Mouse (Mus musculus) layer of hippocampus, adult 18-20 months (tissue): ENCODE data around the gene Gm16181. TPM values are rescaled to one million over a fixed set of nuclear protein-coding genes. Genes with fewer than 3 reads are reported as not detected.

Experiments
- DNase-seq, 2 experiments: peaks; one replicate each; pipeline ENCODE4 v3.0.0; 2022; ENCODE audit warnings: low spot score in 2 of 2
- microRNA-seq, 2 experiments: library from miRNA; unstranded; fragments of <30 nt; microRNA quantifications; one replicate each; pipeline ENCODE4 v1.2.0; 2021
- total RNA-seq, 2 experiments: library from RNA; stranded (reverse); gene quantifications; 2 replicates each; pipeline ENCODE4 v1.2.3; 2021

Gm16181 gene
- total RNA-seq, 2 experiments from 2014 or later, result not detected

DNA sequence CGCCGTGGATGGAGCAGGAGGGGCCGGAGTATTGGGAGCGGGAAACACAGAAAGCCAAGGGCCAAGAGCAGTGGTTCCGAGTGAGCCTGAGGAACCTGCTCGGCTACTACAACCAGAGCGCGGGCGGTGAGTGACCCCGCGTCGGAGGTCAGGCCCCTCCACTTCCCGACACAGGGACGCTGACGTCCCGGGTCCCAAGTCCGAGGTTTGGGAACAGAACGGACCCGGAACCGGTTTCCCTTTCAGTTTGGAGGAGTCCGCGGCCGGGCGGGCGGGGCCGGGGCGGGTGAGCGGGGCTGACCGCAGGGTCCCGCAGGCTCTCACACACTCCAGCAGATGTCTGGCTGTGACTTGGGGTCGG, 42.9 kb downstream of the Gm16181 start:
- DNase-seq, result no peak

GRCm38 (mm10) chr17:35267399-35268086, 46.9 kb downstream of the Gm16181 start:
- DNase-seq, result no peak

- no peak for DNase-seq
These were observed 49.2 kb downstream of the Gm16181 start for GRCm38 (mm10) chr17:35269653-35270347.

GRCm38 (mm10) chr17:35272249-35272648, 51.6 kb downstream of the Gm16181 start:
- no peak for DNase-seq

Small RNA genes within 50 kb of the gene (microRNA-seq; reads per million reads assigned to microRNA genes)
- gene Mir6973a (0 reads per million in 2 experiments), gene Mir6974 (0 to 0.20 reads per million in 2 experiments), gene Mir6975 (0 reads per million in 2 experiments), gene Mir8094 (0 reads per million in 2 experiments)

Other genes starting within 250 kb of the Gm16181 start
- gene Hspa1a, start 248.7 kb upstream of the Gm16181 start, total RNA-seq, result 10 to 100 TPM; 24.3 to 27.8 TPM
- under 1 TPM; 0.12 to 0.48 TPM for gene Hspa1l, start 248.1 kb upstream of the Gm16181 start, total RNA-seq
- 10 to 100 TPM; 18.2 to 20.7 TPM for gene Lsm2, start 239.0 kb upstream of the Gm16181 start, total RNA-seq
- 10 to 100 TPM; 46.6 to 50.4 TPM for gene Vars, start 219.8 kb upstream of the Gm16181 start, total RNA-seq
- gene Vwa7, start 204.3 kb upstream of the Gm16181 start, total RNA-seq, result under 1 TPM; 0.15 to 0.22 TPM
- gene Sapcd1, start 192.8 kb upstream of the Gm16181 start, total RNA-seq, result 1 to 10 TPM in 1 of 2 experiments, not detected in 1; 1.4 TPM
- 1 to 10 TPM; 1.5 to 1.6 TPM for gene Msh5, start 174.1 kb upstream of the Gm16181 start, total RNA-seq
- 1 to 10 TPM; 7.7 to 8.3 TPM for gene Clic1, start 170.9 kb upstream of the Gm16181 start, total RNA-seq
- gene Ddah2, start 161.8 kb upstream of the Gm16181 start, total RNA-seq, result 10 to 100 TPM in 1 of 2 experiments, 1 to 10 TPM in 1; 9.4 to 11.0 TPM
- gene Ly6g6c, start 155.4 kb upstream of the Gm16181 start, total RNA-seq, result not detected
- gene Mpig6b, start 154.7 kb upstream of the Gm16181 start, total RNA-seq, result not detected
- gene Ly6g6e, start 143.9 kb upstream of the Gm16181 start, total RNA-seq, result 1 to 10 TPM; 3.6 to 5.0 TPM
- 1 to 10 TPM in 1 of 2 experiments, under 1 TPM in 1; 0.87 to 2.0 TPM for gene Ly6g6d, start 142.8 kb upstream of the Gm16181 start, total RNA-seq
- gene Ly6g6f, start 135.2 kb upstream of the Gm16181 start, total RNA-seq, result under 1 TPM; 0.57 to 0.58 TPM
- 100 to 1,000 TPM in 1 of 2 experiments, 10 to 100 TPM in 1; 97.6 to 103 TPM for gene Abhd16a, start 131.6 kb upstream of the Gm16181 start, total RNA-seq
- not detected for gene Ly6g5c, start 112.6 kb upstream of the Gm16181 start, total RNA-seq
- under 1 TPM; 0.30 to 0.56 TPM for gene Ly6g5b, start 105.4 kb upstream of the Gm16181 start, total RNA-seq
- gene Gpank1, start 99.4 kb upstream of the Gm16181 start, total RNA-seq, result 10 to 100 TPM; 15.2 to 17.1 TPM
- gene Csnk2b, start 98.8 kb upstream of the Gm16181 start, total RNA-seq, result 100 to 1,000 TPM; 179 to 185 TPM
- gene D17H6S53E, start 94.5 kb upstream of the Gm16181 start, total RNA-seq, result 10 to 100 TPM; 22.5 to 28.9 TPM
- not detected for gene Apom, start 88.8 kb upstream of the Gm16181 start, total RNA-seq
- gene Bag6, start 85.7 kb upstream of the Gm16181 start, total RNA-seq, result 100 to 1,000 TPM; 323 to 339 TPM
- 100 to 1,000 TPM; 317 to 343 TPM for gene Prrc2a, start 55.9 kb upstream of the Gm16181 start, total RNA-seq
- 10 to 100 TPM in 1 of 2 experiments, 1 to 10 TPM in 1; 9.4 to 13.0 TPM for gene Aif1, start 44.8 kb upstream of the Gm16181 start, total RNA-seq
- 1 to 10 TPM; 5.5 to 6.7 TPM for gene Lst1, start 32.4 kb upstream of the Gm16181 start, total RNA-seq
- under 1 TPM; 0.41 to 0.64 TPM for gene Ltb, start 26.4 kb upstream of the Gm16181 start, total RNA-seq
- gene Tnf, start 18.8 kb upstream of the Gm16181 start, total RNA-seq, result not detected
- under 1 TPM; 0.22 to 0.41 TPM for gene Lta, start 15.5 kb upstream of the Gm16181 start, total RNA-seq
- 100 to 1,000 TPM; 637 to 681 TPM for gene Atp6v1g2, start 12.8 kb downstream of the Gm16181 start, total RNA-seq
- 10 to 100 TPM; 13.6 to 15.8 TPM for gene Nfkbil1, start 15.0 kb downstream of the Gm16181 start, total RNA-seq
- gene Ddx39b, start 20.9 kb downstream of the Gm16181 start, total RNA-seq, result 100 to 1,000 TPM; 210 to 215 TPM
- gene H2-D1, start 41.9 kb downstream of the Gm16181 start, total RNA-seq, result 10 to 100 TPM; 22.1 to 26.7 TPM
- under 1 TPM; 0.15 to 0.25 TPM for gene H2-Q1, start 99.6 kb downstream of the Gm16181 start, total RNA-seq
- gene H2-Q2, start 121.4 kb downstream of the Gm16181 start, total RNA-seq, result under 1 TPM; 0.46 to 0.50 TPM
- 1 to 10 TPM; 1.5 to 2.4 TPM for gene H2-Q4, start 158.8 kb downstream of the Gm16181 start, total RNA-seq
- gene H2-Q6, start 204.0 kb downstream of the Gm16181 start, total RNA-seq, result under 1 TPM; 0.20 to 0.52 TPM
- gene H2-Q7, start 218.3 kb downstream of the Gm16181 start, total RNA-seq, result under 1 TPM; 0.54 to 0.63 TPM
- gene H2-Q10, start 249.3 kb downstream of the Gm16181 start, total RNA-seq, result under 1 TPM; 0.10 to 0.15 TPM